Mouse (Mus musculus) left cerebral cortex, adult 9 months (tissue): ENCODE measurements around the gene Crygs.

ENCODE experiments used
- DNase-seq, 2 experiments: peaks; one replicate each; pipeline ENCODE4 v3.0.0; 2022; ENCODE audit warnings: low spot score in 2 of 2

The Crygs gene

GRCm38 (mm10) chr16:22811477-22811876 lies at the start of gene Crygs:
Crygs (minus strand) TSS chr16:22811577.
- DNase-seq = no peak

- peak; percentile 99 for DNase-seq
Measured at GRCm38 (mm10) chr16:22857431-22858113, 46.2 kb upstream of the Crygs start, which contains the start of the genes Tbccd1 and Dnajb11. Tbccd1 (minus strand) TSS chr16:22857669. Dnajb11 (plus strand) TSS chr16:22857845.

DNA sequence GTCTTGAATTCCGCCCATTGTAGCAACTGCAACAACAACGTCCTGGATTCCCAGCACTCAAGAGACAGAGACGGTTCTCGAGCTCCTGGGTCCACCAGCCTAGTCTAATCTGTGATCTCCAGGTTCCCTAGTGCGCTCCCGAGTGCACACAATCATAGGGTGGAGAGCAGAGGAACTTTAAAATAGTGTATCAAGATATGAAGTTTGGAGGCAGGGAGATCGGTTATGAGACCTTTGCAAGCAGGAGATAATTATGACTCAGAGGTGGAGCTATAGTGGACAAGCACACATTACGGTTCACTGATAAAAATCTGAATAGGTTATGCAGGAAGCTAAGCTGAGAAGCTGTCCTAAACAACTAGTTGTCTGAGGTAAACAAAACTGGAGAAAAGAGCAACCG lies 45.4 kb upstream of the Crygs start:
- no peak for DNase-seq

GRCm38 (mm10) chr16:22852709-22853108 lies 41.3 kb upstream of the Crygs start:
- no peak for DNase-seq

GRCm38 (mm10) chr16:22848331-22848730 lies 37.0 kb upstream of the Crygs start:
- no peak for DNase-seq

DNA sequence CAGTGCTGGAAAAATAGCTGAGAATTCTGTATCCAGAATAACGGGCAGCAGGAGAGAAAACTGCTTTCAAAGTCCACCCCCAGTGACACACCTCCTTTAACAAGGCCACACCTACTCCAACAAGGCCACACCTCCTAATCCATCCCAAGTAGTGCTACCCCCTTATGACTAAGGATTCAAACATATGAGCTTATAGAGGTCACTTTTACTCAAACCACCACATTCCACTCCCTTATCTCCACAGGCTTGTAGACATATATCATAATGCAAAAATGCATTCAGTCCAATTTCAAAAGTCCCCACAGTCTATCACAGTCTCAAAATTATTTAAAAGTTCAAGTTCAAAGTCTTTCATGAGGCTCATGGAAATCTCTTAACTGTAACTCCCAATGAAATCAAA lies 36.3 kb upstream of the Crygs start:
- no peak for DNase-seq

- no peak for DNase-seq
Measured at GRCm38 (mm10) chr16:22845481-22845880, 34.1 kb upstream of the Crygs start.

DNA sequence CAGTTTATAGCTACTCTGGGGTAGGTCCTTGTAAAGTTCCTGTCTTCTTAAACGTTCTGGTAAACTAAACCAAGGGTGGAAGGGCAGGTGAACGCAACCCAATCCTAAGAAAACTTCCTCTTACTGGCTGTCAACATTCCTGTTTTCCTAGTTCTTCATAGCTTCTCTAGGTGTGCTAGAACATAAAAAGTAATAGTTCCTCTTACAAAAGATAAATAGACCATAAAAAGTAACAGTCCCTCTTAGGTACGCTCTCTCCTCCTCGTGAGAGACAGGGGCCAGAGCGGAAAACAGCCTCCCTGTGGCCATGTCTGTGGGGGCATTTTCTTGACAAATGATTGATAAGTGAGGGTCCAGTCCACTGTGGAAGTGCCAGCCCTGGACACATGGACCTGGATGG lies 33.5 kb upstream of the Crygs start:
- no peak for DNase-seq

DNA sequence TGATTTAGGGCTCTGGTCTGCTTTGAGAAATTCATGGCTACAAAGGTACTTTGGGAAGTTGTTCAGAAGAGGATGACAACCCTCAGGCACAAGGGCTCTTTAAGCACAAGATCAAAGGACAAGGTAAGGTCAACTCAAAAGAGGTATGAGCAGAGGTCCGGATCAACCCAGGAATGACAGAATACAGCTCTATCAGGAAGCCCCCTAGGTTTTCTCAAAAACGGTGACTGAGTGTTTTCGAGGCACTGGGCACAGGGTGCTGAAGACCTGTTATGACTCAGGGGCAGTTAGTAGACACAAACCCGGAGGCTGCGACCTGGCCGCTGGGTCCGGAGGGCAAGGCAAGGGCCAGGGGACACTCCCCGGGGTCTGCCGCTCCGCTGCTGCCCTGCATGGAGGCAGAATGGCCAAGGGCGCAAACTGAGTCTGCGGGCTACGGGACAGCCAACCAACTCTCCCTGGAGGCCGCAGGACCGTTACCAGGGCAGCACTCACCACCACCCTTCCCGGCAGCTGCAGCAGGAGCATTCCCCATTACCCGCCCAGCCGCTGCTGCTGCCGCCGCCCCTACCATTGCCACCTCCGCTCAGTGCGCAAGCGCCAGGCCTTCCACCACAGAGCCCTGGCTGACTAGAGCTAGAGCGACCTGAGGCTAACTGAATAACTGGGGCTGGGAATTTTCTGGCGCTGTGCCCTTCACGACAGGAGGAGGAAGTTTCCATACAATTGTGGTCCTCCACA lies 32.9 kb upstream of the Crygs start:
- DNase-seq = peak; percentile 33 to 70

DNA sequence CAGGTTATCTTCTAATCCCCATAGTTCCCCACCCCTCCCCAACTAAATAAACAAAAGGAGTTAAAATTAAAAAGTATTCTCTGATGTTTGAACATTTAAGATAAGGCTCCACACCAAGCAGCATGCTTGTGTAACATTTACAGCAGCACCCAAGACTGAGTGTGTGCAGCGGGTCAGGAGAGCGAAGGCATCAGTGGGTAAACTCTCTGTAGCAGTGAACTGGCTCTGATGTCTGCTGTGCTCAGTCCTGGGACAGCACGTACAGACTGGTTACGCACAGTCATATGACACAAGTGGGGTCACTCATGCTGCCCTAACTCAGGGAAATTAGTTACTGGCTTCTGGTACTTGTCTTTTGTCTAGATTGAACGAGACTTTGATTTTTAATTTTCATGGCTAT lies 31.5 kb upstream of the Crygs start:
- DNase-seq = no peak

DNA sequence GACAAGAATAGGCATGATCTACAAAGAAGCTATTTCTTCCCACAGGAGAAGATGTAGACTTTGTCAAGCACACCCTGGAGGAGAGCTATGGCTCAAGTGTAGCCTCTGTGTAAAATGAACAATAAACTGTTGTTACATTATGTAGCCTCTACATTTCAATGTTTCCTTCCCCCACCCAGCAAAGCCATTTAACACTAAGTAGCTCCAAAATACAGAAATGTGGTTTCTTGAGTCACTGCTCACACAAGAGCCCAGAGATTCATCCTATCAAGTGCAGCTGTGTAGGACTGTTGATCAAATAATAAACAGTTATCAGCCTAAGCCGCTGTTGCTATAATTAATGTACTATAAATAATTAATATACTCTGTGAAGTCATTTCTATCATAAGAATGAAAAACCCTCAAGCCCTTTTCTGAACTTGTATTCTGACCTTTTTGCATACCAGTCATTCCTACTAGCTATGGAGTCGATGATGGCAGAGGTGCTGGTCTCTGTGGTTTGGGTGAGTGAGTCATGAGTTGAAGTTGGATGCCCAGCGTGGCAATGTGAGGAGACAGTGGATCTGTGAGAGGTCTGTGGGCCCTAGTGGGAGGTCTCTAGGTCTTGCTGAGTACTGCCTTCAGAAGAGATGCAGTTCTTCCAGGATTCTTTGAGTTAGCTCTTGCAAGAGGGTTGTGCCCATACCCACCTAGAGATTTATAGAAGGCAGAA lies 27.9 kb upstream of the Crygs start:
- DNase-seq = no peak

DNA sequence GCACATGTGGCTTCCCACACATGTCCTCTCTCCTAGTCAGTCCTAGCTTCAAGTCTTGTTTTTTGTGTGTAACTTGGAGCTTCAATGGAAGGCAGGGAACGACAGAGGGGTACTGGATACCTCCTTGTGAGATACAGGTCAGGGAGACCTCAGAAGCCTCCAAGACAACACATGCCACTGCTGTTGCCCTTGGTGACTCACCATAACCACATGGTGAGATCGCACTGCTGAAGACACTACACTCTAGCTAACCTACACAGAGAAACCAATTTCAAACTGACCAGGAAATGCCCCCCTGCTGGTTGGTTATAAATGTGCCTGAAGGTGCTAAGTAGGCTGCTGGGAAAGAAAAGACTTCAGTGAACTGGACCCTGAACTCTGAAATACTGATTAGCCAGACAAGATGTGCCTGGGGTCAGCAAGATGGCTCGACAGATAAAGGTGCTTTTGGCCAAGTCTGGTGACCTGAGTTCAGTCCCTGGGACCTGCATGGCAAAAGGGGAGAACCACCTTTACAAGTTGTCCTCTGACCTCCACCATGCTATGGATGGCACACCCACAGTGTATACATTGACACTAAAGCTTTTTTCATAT lies 21.7 kb upstream of the Crygs start:
- DNase-seq = no peak

- peak in 1 of 2 experiments; percentile 62 for DNase-seq
Measured at GRCm38 (mm10) chr16:22820731-22821130, 9.4 kb upstream of the Crygs start.

GRCm38 (mm10) chr16:22807468-22808070 lies 3.8 kb downstream of the Crygs start:
- DNase-seq = peak in 1 of 2 experiments; percentile 64

- no peak for DNase-seq
Measured at GRCm38 (mm10) chr16:22802786-22803185, 8.6 kb downstream of the Crygs start.

GRCm38 (mm10) chr16:22800849-22801109 lies 10.6 kb downstream of the Crygs start:
- DNase-seq = no peak

DNA sequence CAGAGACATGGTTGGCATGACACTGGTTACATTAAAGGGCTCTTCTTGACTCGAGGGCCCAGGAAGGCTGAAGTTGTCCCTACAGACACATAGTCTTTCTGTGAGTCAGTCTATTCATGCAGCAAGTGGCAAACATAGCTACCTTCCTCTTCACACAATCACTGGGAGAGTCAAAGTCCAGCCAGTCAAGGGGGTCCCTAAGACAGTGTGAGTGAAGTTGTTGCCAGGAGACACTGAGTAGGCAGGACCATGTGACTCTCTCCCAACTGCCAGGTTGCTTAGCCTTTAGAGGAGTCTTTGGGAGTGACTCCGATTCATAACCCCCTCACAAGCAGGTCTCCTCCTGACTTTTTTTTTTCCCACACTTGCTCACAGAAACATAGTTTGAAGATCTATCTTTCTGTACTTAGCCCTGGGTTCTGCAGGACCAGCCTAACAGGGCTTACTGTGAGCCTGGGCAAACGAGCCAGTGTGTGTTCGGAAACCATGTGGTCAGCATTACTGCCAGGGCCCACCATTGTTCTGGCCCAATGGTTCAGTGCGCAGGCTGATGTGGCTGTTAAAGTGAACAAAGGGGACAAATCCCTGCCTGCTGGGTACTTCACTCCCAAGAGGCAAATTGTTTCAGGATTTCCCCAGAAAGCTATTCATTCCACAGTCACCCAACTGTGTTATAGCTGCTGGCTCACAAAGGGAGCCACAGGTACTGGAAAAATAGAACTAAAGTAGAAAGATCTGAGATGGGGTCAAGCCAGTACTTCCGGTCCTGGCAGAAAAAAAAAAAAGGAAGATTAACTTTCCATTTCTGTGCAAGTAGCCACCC lies 11.1 kb downstream of the Crygs start:
- no peak for DNase-seq

DNA sequence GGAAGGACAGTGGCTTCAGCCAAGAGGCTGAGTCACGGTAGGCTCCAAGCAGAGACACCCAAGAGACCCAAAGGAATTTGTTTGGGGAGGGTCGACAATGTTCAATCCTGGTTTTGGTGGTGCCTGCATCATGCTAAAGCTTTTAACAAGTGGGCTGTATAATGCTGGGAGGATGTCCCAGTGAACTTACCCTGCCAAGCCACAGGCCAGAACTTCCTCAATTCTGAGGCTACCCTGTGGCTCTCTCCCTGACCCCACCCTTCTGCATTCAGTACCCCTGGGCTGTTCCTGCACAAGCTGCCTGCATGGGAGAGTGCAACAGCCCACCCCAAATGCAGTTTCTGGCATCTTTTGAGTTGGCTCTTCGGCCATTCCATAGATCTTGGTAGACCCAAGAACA lies 12.9 kb downstream of the Crygs start:
- DNase-seq = no peak

- DNase-seq = no peak
Measured at GRCm38 (mm10) chr16:22797521-22797920, 13.9 kb downstream of the Crygs start.

GRCm38 (mm10) chr16:22795497-22795896 lies 15.9 kb downstream of the Crygs start:
- DNase-seq = no peak

DNA sequence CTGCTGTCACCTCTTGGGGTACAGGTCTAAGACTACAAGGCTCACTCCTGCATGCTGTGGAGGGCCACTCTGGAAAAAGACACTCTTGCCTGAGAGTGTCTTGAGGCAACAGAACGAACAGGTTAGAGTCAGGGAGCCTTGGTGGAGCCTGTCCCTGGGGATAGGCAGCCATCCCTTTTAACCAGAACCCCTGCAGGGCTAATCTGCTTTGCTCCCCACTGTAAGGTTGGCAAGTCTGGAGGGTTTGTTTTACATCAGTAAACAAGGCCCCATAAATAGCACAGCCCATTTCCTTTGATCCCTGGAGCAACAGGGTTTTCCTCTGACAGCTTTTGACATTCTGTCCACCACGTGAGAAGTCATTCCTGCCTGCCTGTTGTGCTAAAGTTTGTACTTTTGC lies 20.1 kb downstream of the Crygs start:
- DNase-seq = no peak
